Mouse (Mus musculus): ENCODE results near the gene Ccdc74a. TPM values are rescaled to one million over a fixed set of nuclear protein-coding genes. Genes with fewer than 3 reads are reported as not detected.

Ccdc74a gene
- polyA plus RNA-seq, 1 experiment from 2014 or later, result 4.4 TPM

GRCm38 (mm10) chr16:17643437-17643990 is 2.8 kb upstream of the Ccdc74a start:
- Histone ChIP-seq H3K4me2 (no peak overlapping the region), H3K9me3 (no peaks in the 10 kb centered on the region), H3K4me1 (peaks cover 11% of the 10 kb centered on the region), H3K9ac (no peak overlapping the region), H3K27me3 (replicated peaks) (no peaks in the 10 kb centered on the region), H3K27ac (no peak overlapping the region), H3K36me3 (peaks cover 35% of the 10 kb centered on the region), H3K4me3 (replicated peaks) (no peak overlapping the region)
- WGBS, result 91% methylated on average over 4 of the region's 4 CpGs
- ATAC-seq (ENCODE audit: insufficient read depth, low FRiP score, low read depth), result no peak

GRCm38 (mm10) chr16:17647156-17647555 is 886 bp downstream of the Ccdc74a start:
- Histone ChIP-seq H3K4me2 (peak overlapping the region; percentile 82), H3K9ac (no peak overlapping the region), H3K4me3 (replicated peaks) (peak overlapping the region; percentile 54; the same call in 1 of the 2 replicates), H3K27ac (no peak overlapping the region), H3K27me3 (replicated peaks) (no peaks in the 10 kb centered on the region), H3K36me3 (peaks cover 27% of the 10 kb centered on the region), H3K9me3 (no peaks in the 10 kb centered on the region), H3K4me1 (peaks cover 11% of the 10 kb centered on the region)
- ATAC-seq (ENCODE audit: insufficient read depth, low FRiP score, low read depth), result no peak
- WGBS, result 32% methylated on average over 1 of the region's 1 CpGs

- Histone ChIP-seq H3K27me3 (replicated peaks) (no peaks in the 10 kb centered on the region), H3K4me2 (no peak overlapping the region), H3K4me1 (peaks cover 11% of the 10 kb centered on the region), H3K9me3 (no peaks in the 10 kb centered on the region), H3K9ac (no peak overlapping the region), H3K27ac (no peak overlapping the region), H3K36me3 (peaks cover 21% of the 10 kb centered on the region), H3K4me3 (replicated peaks) (no peak overlapping the region)
- 81% methylated on average over 10 of the region's 10 CpGs for WGBS
- no peak for ATAC-seq (ENCODE audit: insufficient read depth, low FRiP score, low read depth)
These were observed 1.5 kb downstream of the Ccdc74a start for GRCm38 (mm10) chr16:17647566-17648340.

- H3K9me3 ChIP-seq, result no peaks in the 10 kb centered on the region
- no peak overlapping the region for H3K4me2 ChIP-seq
- H3K36me3 ChIP-seq, result peaks cover 30% of the 10 kb centered on the region
- H3K27ac ChIP-seq, result no peak overlapping the region
- peaks cover 11% of the 10 kb centered on the region for H3K4me1 ChIP-seq
- no peak overlapping the region for H3K9ac ChIP-seq
- H3K4me3 ChIP-seq (replicated peaks), result no peak overlapping the region
- WGBS, result 87% methylated on average over 16 of the region's 16 CpGs
- no peak for ATAC-seq (ENCODE audit: insufficient read depth, low FRiP score, low read depth)
- no peaks in the 10 kb centered on the region for H3K27me3 ChIP-seq (replicated peaks)
These were observed 3.8 kb downstream of the Ccdc74a start for GRCm38 (mm10) chr16:17649925-17650605.

GRCm38 (mm10) chr16:17650711-17651110 is 4.4 kb downstream of the Ccdc74a start:
- ATAC-seq (ENCODE audit: insufficient read depth, low FRiP score, low read depth), result no peak

GRCm38 (mm10) chr16:17652607-17653006 is 6.3 kb downstream of the Ccdc74a start:
- WGBS, result 91% methylated on average over 4 of the region's 4 CpGs
- ATAC-seq (ENCODE audit: insufficient read depth, low FRiP score, low read depth), result no peak
- peaks cover 40% of the 10 kb centered on the region for H3K36me3 ChIP-seq

More at GRCm38 (mm10) chr16:17650711-17651110, 4.4 kb downstream of the Ccdc74a start:
- no peaks in the 10 kb centered on the region for H3K9me3 ChIP-seq
- no peaks in the 10 kb centered on the region for H3K27me3 ChIP-seq (replicated peaks)
- no peak overlapping the region for H3K9ac ChIP-seq
- peaks cover 35% of the 10 kb centered on the region for H3K36me3 ChIP-seq
- peaks cover 11% of the 10 kb centered on the region for H3K4me1 ChIP-seq
- WGBS, result 97% methylated on average over 1 of the region's 1 CpGs
- no peak overlapping the region for H3K27ac ChIP-seq
- H3K4me3 ChIP-seq (replicated peaks), result no peak overlapping the region
- H3K4me2 ChIP-seq, result no peak overlapping the region

GRCm38 (mm10) chr16:17653601-17654000 is 7.3 kb downstream of the Ccdc74a start:
- Histone ChIP-seq H3K9me3 (no peaks in the 10 kb centered on the region), H3K4me2 (no peak overlapping the region), H3K36me3 (peaks cover 40% of the 10 kb centered on the region), H3K9ac (no peak overlapping the region), H3K4me1 (no peaks in the 10 kb centered on the region), H3K4me3 (replicated peaks) (no peak overlapping the region), H3K27me3 (replicated peaks) (no peaks in the 10 kb centered on the region), H3K27ac (no peak overlapping the region)
- no peak for ATAC-seq (ENCODE audit: insufficient read depth, low FRiP score, low read depth)
- 95% methylated on average over 5 of the region's 5 CpGs for WGBS

More at GRCm38 (mm10) chr16:17652607-17653006, 6.3 kb downstream of the Ccdc74a start:
- Histone ChIP-seq H3K27me3 (replicated peaks) (no peaks in the 10 kb centered on the region), H3K4me1 (no peaks in the 10 kb centered on the region), H3K4me3 (replicated peaks) (no peak overlapping the region), H3K27ac (no peak overlapping the region), H3K4me2 (no peak overlapping the region), H3K9ac (no peak overlapping the region), H3K9me3 (no peaks in the 10 kb centered on the region)

GRCm38 (mm10) chr16:17654188-17654795 is 8.0 kb downstream of the Ccdc74a start:
- Histone ChIP-seq H3K9me3 (no peaks in the 10 kb centered on the region), H3K4me2 (no peak overlapping the region), H3K27me3 (replicated peaks) (no peaks in the 10 kb centered on the region), H3K36me3 (peaks cover 40% of the 10 kb centered on the region), H3K27ac (no peak overlapping the region), H3K4me3 (replicated peaks) (no peak overlapping the region), H3K9ac (no peak overlapping the region), H3K4me1 (no peaks in the 10 kb centered on the region)
- ATAC-seq (ENCODE audit: insufficient read depth, low FRiP score, low read depth), result no peak
- WGBS, result 94% methylated on average over 4 of the region's 4 CpGs

- Histone ChIP-seq H3K36me3 (peaks cover 37% of the 10 kb centered on the region), H3K4me2 (no peak overlapping the region), H3K4me3 (replicated peaks) (no peak overlapping the region), H3K27me3 (replicated peaks) (no peaks in the 10 kb centered on the region), H3K4me1 (no peaks in the 10 kb centered on the region), H3K9me3 (no peaks in the 10 kb centered on the region), H3K27ac (no peak overlapping the region), H3K9ac (no peak overlapping the region)
- no peak for ATAC-seq (ENCODE audit: insufficient read depth, low FRiP score, low read depth)
- 84% methylated on average over 5 of the region's 5 CpGs for WGBS
These were observed 10.1 kb downstream of the Ccdc74a start for GRCm38 (mm10) chr16:17656212-17656871.

GRCm38 (mm10) chr16:17665568-17665967 is 19.3 kb downstream of the Ccdc74a start:
- no peak overlapping the region for H3K9ac ChIP-seq
- no peak for ATAC-seq (ENCODE audit: insufficient read depth, low FRiP score, low read depth)
- H3K27me3 ChIP-seq (replicated peaks), result no peaks in the 10 kb centered on the region
- no peaks in the 10 kb centered on the region for H3K9me3 ChIP-seq
- no peak overlapping the region for H3K4me3 ChIP-seq (replicated peaks)
- H3K36me3 ChIP-seq, result peaks cover 20% of the 10 kb centered on the region
- H3K4me1 ChIP-seq, result no peaks in the 10 kb centered on the region
- no peak overlapping the region for H3K4me2 ChIP-seq
- H3K27ac ChIP-seq, result no peak overlapping the region

- no peak overlapping the region for H3K4me2 ChIP-seq
- H3K27me3 ChIP-seq (replicated peaks), result no peaks in the 10 kb centered on the region
- H3K9me3 ChIP-seq, result no peaks in the 10 kb centered on the region
- H3K4me1 ChIP-seq, result no peaks in the 10 kb centered on the region
- no peak overlapping the region for H3K4me3 ChIP-seq (replicated peaks)
- H3K36me3 ChIP-seq, result peaks cover 40% of the 10 kb centered on the region
- no peak overlapping the region for H3K9ac ChIP-seq
- ATAC-seq (ENCODE audit: insufficient read depth, low FRiP score, low read depth), result no peak
- H3K27ac ChIP-seq, result no peak overlapping the region
These were observed 23.6 kb downstream of the Ccdc74a start for GRCm38 (mm10) chr16:17669886-17670285.
